Mouse (Mus musculus): ENCODE measurements around the gene Dach1. TPM values are rescaled to one million over a fixed set of nuclear protein-coding genes. Genes with fewer than 3 reads are reported as not detected.

Gene Dach1
- total and polyA plus RNA-seq, 3 experiments, result not detected

DNA sequence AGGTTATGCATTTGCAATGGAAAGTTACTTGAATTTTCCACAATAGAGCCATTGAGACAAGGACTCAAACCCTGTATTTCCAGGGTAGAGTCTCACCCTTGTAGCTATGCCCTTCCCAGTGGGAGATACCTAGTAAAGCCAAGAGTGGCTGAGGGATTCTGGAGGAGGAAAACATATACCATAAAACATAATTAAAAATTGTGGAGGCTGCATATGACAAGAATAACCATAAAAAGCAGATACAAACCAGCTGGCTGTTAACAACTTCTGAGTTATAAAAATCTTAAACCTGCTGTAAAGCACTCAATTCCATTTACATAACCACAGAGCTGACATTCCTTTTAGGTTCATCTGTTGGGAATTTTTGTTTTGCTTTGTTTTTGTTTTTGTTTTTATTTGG, 171.0 kb downstream of the Dach1 start:
- no peak overlapping the region for H3K4me3 ChIP-seq (replicated peaks in 1 of 3; ENCODE audit: low read depth in 2 of 3, low read length in 2 of 3, poor library complexity in 1 of 3)
- H3K27me3 ChIP-seq (replicated peaks), result no peaks in the 10 kb centered on the region
- H3K4me2 ChIP-seq (ENCODE audit: insufficient read depth, low read depth, poor library complexity, severe bottlenecking), result no peak overlapping the region
- TF ChIP-seq CTCF (conservative IDR thresholded peaks at IDR 0.05 in 1 of 2, IDR thresholded peaks at IDR 0.05 in 1 of 2; ENCODE audit: low read depth in 2 of 2, low read length in 2 of 2), result no peak
- no peak for TF ChIP-seq USF1 (IDR thresholded peaks at IDR 0.05; ENCODE audit: low read depth, low read length)
- no peak for TF ChIP-seq POLR2A (IDR thresholded peaks at IDR 0.05; ENCODE audit: low read depth, low read length)
- TF ChIP-seq UBTF (IDR thresholded peaks at IDR 0.05; ENCODE audit: low read depth, low read length), result no peak
- no peak for TF ChIP-seq CHD1 (IDR thresholded peaks at IDR 0.05; ENCODE audit: low read depth, low read length)
- no peak for TF ChIP-seq ZC3H11A (IDR thresholded peaks at IDR 0.05; ENCODE audit: low read depth, low read length)
- TF ChIP-seq RAD21 (IDR thresholded peaks at IDR 0.05; ENCODE audit: low read depth, low read length), result no peak
- no peak for TF ChIP-seq MAX (IDR thresholded peaks at IDR 0.05; ENCODE audit: low read length)
- TF ChIP-seq BHLHE40 (IDR thresholded peaks at IDR 0.05; ENCODE audit: low read depth, low read length), result no peak
- no peak for TF ChIP-seq JUN (IDR thresholded peaks at IDR 0.05; ENCODE audit: insufficient read depth, low read depth, low read length)
- TF ChIP-seq TBP (conservative IDR thresholded peaks at IDR 0.05; ENCODE audit: low read depth, low read length), result no peak
- TF ChIP-seq PAX5 (IDR thresholded peaks at IDR 0.05; ENCODE audit: low read length), result no peak
- TF ChIP-seq MYC (IDR thresholded peaks at IDR 0.05; ENCODE audit: low read depth, low read length), result no peak
- H3K4me1 ChIP-seq (ENCODE audit: control insufficient read depth in 1 of 2, insufficient read depth in 2 of 2), result no peaks in the 10 kb centered on the region
- DNase-seq (ENCODE audit: extremely low read depth), result no peak
- no peaks in the 10 kb centered on the region for H3K36me3 ChIP-seq (replicated peaks in 1 of 2; ENCODE audit: control insufficient read depth in 1 of 2, insufficient read depth in 1 of 2, low read length in 1 of 2)
- H3K9me3 ChIP-seq (replicated peaks; ENCODE audit: low read length), result peaks cover 19% of the 10 kb centered on the region
- no peaks in the 10 kb centered on the region for H3K79me2 ChIP-seq (replicated peaks; ENCODE audit: control insufficient read depth, extremely low read depth, insufficient read depth, poor library complexity, severe bottlenecking)
- dilution Hi-C loops (cut with MboI; ENCODE audit: extremely low pct_ligation_motif_present, extremely low pct_unique_long_range_greater_than_20kb, low sequenced_read_pairs), result no loop called here
- H3K27ac ChIP-seq (ENCODE audit: insufficient read depth, low read depth), result no peak overlapping the region
- in situ Hi-C loops (cut with MboI; ENCODE audit: low pct_ligation_motif_present, low pct_unique_long_range_greater_than_20kb, low sequenced_read_pairs), result no loop called here
- H3K9ac ChIP-seq (ENCODE audit: insufficient read depth, low read depth), result no peak overlapping the region

DNA sequence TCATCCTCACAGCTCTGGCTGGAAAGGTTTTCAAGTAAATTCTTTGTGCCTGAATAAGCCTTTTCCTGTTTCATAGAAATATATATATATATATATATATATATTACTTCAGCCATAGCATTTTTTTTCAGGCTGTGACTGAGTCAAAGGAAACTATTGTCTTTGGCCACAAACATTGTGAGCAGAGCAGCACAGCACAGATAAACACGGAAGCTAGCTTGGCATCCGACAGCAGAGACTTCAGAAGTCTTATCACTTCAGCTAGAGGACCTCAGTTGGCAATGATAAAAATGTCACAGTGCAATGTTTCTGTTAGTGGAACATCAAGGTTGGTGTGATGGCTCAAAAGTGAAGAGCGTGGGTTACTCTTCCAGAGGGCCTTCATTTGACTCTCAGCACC, 186.3 kb downstream of the Dach1 start:
- no peak overlapping the region for H3K4me3 ChIP-seq (replicated peaks in 1 of 3; ENCODE audit: low read depth in 2 of 3, low read length in 2 of 3, poor library complexity in 1 of 3)
- H3K9me3 ChIP-seq (replicated peaks; ENCODE audit: low read length), result peaks cover 31% of the 10 kb centered on the region
- dilution Hi-C loops (cut with MboI; ENCODE audit: extremely low pct_ligation_motif_present, extremely low pct_unique_long_range_greater_than_20kb, low sequenced_read_pairs) (no loop called here), in situ Hi-C loops (cut with MboI; ENCODE audit: low pct_ligation_motif_present, low pct_unique_long_range_greater_than_20kb, low sequenced_read_pairs) (no loop called here)
- H3K4me1 ChIP-seq (ENCODE audit: control insufficient read depth in 1 of 2, insufficient read depth in 2 of 2), result no peaks in the 10 kb centered on the region
- H3K79me2 ChIP-seq (replicated peaks; ENCODE audit: control insufficient read depth, extremely low read depth, insufficient read depth, poor library complexity, severe bottlenecking), result no peaks in the 10 kb centered on the region
- H3K27ac ChIP-seq (ENCODE audit: insufficient read depth, low read depth), result no peak overlapping the region
- H3K36me3 ChIP-seq (replicated peaks in 1 of 2; ENCODE audit: control insufficient read depth in 1 of 2, insufficient read depth in 1 of 2, low read length in 1 of 2), result no peaks in the 10 kb centered on the region
- H3K9ac ChIP-seq (ENCODE audit: insufficient read depth, low read depth), result no peak overlapping the region
- TF ChIP-seq PAX5 (IDR thresholded peaks at IDR 0.05; ENCODE audit: low read length), result no peak
- TF ChIP-seq BHLHE40 (IDR thresholded peaks at IDR 0.05; ENCODE audit: low read depth, low read length), result no peak
- no peak for TF ChIP-seq HCFC1 (IDR thresholded peaks at IDR 0.05; ENCODE audit: low read depth, low read length)
- TF ChIP-seq EP300 (IDR thresholded peaks at IDR 0.05; ENCODE audit: low read length), result no peak
- TF ChIP-seq POLR2A (IDR thresholded peaks at IDR 0.05; ENCODE audit: low read depth, low read length), result no peak
- TF ChIP-seq SIN3A (IDR thresholded peaks at IDR 0.05; ENCODE audit: low read length), result no peak
- TF ChIP-seq MAFK (IDR thresholded peaks at IDR 0.05; ENCODE audit: insufficient replicate concordance, low read length), result no peak
- TF ChIP-seq IRF4 (IDR thresholded peaks at IDR 0.05; ENCODE audit: low read depth, low read length), result no peak
- no peak for DNase-seq (ENCODE audit: extremely low read depth)
- no peak overlapping the region for H3K4me2 ChIP-seq (ENCODE audit: insufficient read depth, low read depth, poor library complexity, severe bottlenecking)
- H3K27me3 ChIP-seq (replicated peaks), result no peaks in the 10 kb centered on the region
